Mouse (Mus musculus) kidney, adult 2 months (tissue): ENCODE measurements around the gene Adamts7.

Source experiments
- CTCF ChIP-seq: fragments of 200-500 bp; conservative IDR thresholded peaks from 2 replicates; pipeline ENCODE4 v1.5.1; 2011; ENCODE audit warnings: low read depth, mild to moderate bottlenecking, control low read depth, low read length, moderate library complexity, mixed read lengths; ENCODE audit not compliant: insufficient read depth, insufficient read length
- POLR2A ChIP-seq: fragments of 200-500 bp; IDR thresholded peaks from one replicate; pipeline ENCODE4 v1.6.1; 2011; ENCODE audit warnings: low read depth, low read length, control low read depth

GRCm38 (mm10) chr9:90162243-90162925, 485 bp upstream of the Adamts7 start:
- TF ChIP-seq POLR2A (no peak), CTCF (peak; percentile 26; the same call in 1 of the 2 replicates)
